In genomic region chr3:111069156-111069555, GRCm38 (mm10) we compare ENCODE assay signal across 9 mouse cellular contexts.
DNase-seq lines count a peak whose midpoint lies in the region; ATAC-seq lines count a peak whose summit lies in the region.
"Had no signal": no experiment of that assay in that cellular context is flagged by ENCODE, and none has a peak within 500 bp of the region (broad histone marks: within the 10 kb centered on the region; RNA-seq: fewer than 3 reads in every experiment).

No protein-coding gene starts in this region.

- H3K36me3 ChIP-seq in forebrain, embryonic 12.5 days (replicated peaks), result no peaks in the 10 kb centered on the region

- no peaks in the 10 kb centered on the region for H3K27me3 ChIP-seq in forebrain, embryonic 12.5 days

- no peak overlapping the region for H3K9ac ChIP-seq in forebrain, embryonic 12.5 days

- no peak overlapping the region for H3K4me2 ChIP-seq in forebrain, embryonic 12.5 days

- no peaks in the 10 kb centered on the region; the same call in 1 of the 2 replicates for H3K4me1 ChIP-seq in forebrain, embryonic 12.5 days

- no peak for ATAC-seq in cerebellum, adult (ENCODE audit: insufficient number of reproducible peaks, low FRiP score, low TSS enrichment)
- ATAC-seq in forebrain, embryonic 12.5 days (ENCODE audit: low FRiP score), result peak; percentile 53; the same call in 1 of the 2 replicates
- no peak for ATAC-seq in CD4-positive, CD25-positive, alpha-beta regulatory T cell, adult 4 months

- 29% methylated on average over 7 of the region's 7 CpGs for WGBS in forebrain, embryonic 12.5 days

- H3K9me3 ChIP-seq in forebrain, embryonic 12.5 days, result no peaks in the 10 kb centered on the region

- no peak overlapping the region for H3K27ac ChIP-seq in forebrain, embryonic 12.5 days
- H3K27ac ChIP-seq: macrophage had no signal

- no peak overlapping the region for H3K4me3 ChIP-seq in forebrain, embryonic 12.5 days (replicated peaks)

- DNase-seq in cerebellum, adult 11 months, result peak; percentile 10
- peak; percentile 64 for DNase-seq in testis, postnatal 10 days (ENCODE audit: low spot score)
- no peak for DNase-seq in testis, postnatal 14 days (ENCODE audit: low spot score)
- DNase-seq in layer of hippocampus, postnatal 14 days (ENCODE audit: low spot score in 2 of 2), result peak; percentile 46 to 72
- DNase-seq in right cerebral cortex, postnatal 10 days (ENCODE audit: low spot score in 2 of 2), result peak; percentile 79 to 82
